Mouse (Mus musculus): ENCODE measurements around the gene Srp14. TPM values are rescaled to one million over a fixed set of nuclear protein-coding genes. Genes with fewer than 3 reads are reported as not detected.

Srp14 gene
- polyA plus RNA-seq, 1 experiment from 2014 or later = 372 TPM

DNA sequence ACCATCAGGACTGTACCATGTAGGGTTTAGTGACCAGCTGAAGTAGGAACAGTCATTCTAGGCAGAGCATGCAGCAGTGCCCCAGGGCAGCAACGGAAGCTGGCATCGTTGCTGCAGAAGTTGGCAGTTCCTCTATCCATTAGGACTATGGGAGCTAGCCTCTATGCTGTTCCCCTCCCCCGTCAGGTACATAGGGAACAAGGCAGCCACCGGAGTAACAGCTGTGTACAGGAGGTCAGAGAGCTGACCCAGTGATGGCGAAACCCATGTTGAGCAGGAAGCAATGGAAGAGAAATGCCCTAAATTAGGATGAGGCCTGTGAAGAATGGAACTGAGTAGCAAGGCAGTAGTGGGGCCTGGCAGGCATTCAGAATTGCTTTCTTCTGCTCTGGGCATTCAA, 37.3 kb downstream of the Srp14 start:
- no peak for DNase-seq (ENCODE audit: low spot score)

DNA sequence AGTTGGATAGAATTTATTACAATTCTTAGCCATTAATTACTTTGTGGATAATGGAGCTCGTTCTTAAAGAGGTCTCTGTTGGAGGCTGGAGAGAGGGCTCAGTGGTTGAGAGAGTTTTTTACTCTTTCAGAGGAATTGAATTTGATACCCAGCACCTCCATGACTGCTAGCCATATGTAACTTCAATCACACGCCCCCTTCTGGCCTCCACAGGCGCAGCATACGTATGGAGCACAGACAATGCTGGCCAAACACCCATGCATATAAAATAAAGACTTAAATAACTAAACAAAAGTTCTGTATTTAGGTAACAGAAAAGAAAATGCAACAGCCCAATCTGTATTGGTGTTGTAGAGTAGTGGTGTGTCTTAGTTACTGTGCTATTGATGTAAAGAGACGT, 47.9 kb downstream of the Srp14 start:
- DNase-seq (ENCODE audit: low spot score) = peak; percentile 46

DNA sequence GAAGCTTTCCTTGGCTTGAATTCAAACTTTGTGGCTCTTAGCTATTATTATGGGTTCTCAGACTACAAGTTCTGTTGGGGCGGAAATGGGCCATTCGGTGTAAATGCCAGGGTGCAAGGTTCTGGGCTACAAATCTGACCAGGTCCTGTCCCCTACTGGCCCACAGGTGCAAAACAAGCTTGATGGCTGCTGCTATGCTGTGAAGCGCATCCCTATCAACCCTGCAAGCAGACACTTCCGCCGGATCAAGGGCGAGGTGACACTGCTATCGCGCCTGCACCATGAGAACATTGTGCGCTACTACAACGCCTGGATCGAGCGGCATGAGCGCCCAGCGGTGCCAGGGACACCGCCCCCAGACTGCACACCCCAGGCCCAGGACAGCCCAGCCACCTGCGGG, 48.9 kb downstream of the Srp14 start:
- no peak for DNase-seq (ENCODE audit: low spot score)

DNA sequence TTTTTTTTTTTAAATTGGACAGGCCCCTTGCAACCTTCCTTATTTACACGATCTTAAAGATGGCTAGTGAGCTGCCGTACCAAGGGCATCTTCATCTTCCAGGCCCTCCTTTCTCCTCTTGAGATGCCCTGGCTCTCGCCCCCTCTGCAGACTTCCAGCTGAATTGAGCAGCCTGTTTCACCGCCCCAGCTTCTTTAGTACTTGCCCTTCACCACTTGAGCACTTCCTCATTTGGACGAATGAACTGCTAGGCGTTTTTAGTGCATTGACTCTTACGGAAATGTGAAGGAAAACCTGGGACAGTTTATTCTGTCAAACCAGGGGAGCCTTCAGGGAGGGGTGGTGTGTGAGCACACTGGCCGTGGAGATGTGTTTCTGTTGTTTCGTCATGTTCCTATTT, 50.2 kb downstream of the Srp14 start:
- no peak for DNase-seq (ENCODE audit: low spot score)

DNA sequence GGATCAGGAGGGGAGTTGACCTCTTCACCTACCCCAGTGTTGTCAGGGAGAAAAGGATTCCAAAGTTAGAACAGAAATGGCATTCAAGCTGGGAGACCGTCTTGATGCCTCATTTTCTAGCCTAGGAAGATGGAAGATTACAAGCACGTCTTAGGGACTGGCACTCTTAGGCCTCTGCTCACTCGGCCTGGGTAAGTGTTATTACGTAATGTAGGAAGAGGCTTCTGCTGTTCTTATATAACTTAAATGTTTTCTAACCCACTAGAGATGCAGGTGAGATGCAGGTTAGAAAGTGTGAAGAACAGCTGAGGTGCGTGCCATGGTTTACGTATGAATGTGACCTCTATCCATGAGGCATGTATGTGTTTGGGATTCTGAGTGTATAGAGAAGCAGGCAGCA, 51.2 kb downstream of the Srp14 start:
- no peak for DNase-seq (ENCODE audit: low spot score)

Other genes starting within 250 kb of the Srp14 start
- 0.93 and 1.4 TPM in 2 replicates for gene Fsip1, start 222.7 kb downstream of the Srp14 start, polyA plus RNA-seq (2015; fragmentation: Nextera tagmentation; extraction: Ambion mirVana)
- gene Gpr176, start 106.3 kb downstream of the Srp14 start, polyA plus RNA-seq (2015; fragmentation: Nextera tagmentation; extraction: Ambion mirVana) = 0.09 and 0.30 TPM in 2 replicates
- 3.7 and 4.1 TPM in 2 replicates for gene Eif2ak4, start 91.1 kb downstream of the Srp14 start, polyA plus RNA-seq (2015; fragmentation: Nextera tagmentation; extraction: Ambion mirVana)
- 10.0 and 10.6 TPM in 2 replicates for gene Bmf, start 70.0 kb upstream of the Srp14 start, polyA plus RNA-seq (2015; fragmentation: Nextera tagmentation; extraction: Ambion mirVana)
- gene Bub1b, start 118.5 kb upstream of the Srp14 start, polyA plus RNA-seq (2015; fragmentation: Nextera tagmentation; extraction: Ambion mirVana) = 85.5 and 87.8 TPM in 2 replicates
- gene Pak6, start 183.6 kb upstream of the Srp14 start, polyA plus RNA-seq (2015; fragmentation: Nextera tagmentation; extraction: Ambion mirVana) = 0.53 and 0.91 TPM in 2 replicates
- gene Ankrd63, start 224.3 kb upstream of the Srp14 start, polyA plus RNA-seq (2015; fragmentation: Nextera tagmentation; extraction: Ambion mirVana) = not detected in 2 replicates
- gene Plcb2, start 248.7 kb upstream of the Srp14 start, polyA plus RNA-seq (2015; fragmentation: Nextera tagmentation; extraction: Ambion mirVana) = 10.1 and 11.8 TPM in 2 replicates

All from thymus, postnatal 0 days (tissue).